Mouse (Mus musculus) urinary bladder, adult 18-20 months (tissue): ENCODE measurements around the gene Nagk.
"Not testable (repeated sequence)": the region's sequence is repeated elsewhere in the genome, so short reads cannot be mapped to it uniquely, and the experiment has no call there.

Experiments used
- DNase-seq, 2 experiments: peaks; one replicate each; pipeline ENCODE4 v3.0.0; 2022; ENCODE audit warnings: low spot score in 2 of 2, mixed read lengths in 2 of 2

Nagk gene

DNA sequence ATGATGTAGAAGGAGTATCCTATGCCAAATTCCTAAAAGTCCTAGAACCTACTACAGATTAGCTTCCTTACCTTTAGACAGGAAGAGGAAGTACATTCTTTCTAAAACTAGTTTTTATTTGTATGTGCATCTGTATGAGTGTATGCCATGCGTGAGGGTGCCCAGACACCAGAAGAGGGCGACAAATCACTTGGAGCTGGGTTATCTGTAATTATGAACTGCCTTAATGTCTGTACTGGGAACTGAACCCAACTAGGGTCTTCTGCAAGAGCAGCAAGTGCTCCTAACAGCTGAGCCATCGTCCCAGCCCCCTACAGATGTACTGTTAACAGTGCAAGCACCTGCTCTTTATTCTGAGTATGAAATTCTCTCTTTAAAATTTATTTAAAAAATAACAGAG is 21.0 kb downstream of the Nagk start:
- no peak for DNase-seq

DNA sequence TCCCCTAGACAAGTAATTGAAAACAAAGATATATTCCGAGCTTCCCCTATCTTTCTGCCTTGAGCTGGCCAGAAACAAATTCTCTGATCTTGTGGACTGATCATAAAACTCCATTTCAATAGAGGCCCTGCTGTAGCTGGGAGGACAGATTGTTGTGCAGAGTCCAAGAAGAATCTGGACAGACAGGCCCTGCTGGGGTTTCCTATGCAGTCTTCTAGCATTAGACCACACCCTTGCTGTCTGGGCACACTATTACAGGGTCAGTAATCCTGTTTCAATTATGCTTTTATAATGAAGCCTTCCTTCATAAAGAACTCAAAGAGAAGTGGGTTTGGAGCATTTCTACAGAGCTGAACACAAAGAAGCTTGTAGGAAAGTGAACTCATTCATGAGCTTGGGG is 24.2 kb downstream of the Nagk start:
- peak in 1 of 2 experiments; percentile 16 for DNase-seq

DNA sequence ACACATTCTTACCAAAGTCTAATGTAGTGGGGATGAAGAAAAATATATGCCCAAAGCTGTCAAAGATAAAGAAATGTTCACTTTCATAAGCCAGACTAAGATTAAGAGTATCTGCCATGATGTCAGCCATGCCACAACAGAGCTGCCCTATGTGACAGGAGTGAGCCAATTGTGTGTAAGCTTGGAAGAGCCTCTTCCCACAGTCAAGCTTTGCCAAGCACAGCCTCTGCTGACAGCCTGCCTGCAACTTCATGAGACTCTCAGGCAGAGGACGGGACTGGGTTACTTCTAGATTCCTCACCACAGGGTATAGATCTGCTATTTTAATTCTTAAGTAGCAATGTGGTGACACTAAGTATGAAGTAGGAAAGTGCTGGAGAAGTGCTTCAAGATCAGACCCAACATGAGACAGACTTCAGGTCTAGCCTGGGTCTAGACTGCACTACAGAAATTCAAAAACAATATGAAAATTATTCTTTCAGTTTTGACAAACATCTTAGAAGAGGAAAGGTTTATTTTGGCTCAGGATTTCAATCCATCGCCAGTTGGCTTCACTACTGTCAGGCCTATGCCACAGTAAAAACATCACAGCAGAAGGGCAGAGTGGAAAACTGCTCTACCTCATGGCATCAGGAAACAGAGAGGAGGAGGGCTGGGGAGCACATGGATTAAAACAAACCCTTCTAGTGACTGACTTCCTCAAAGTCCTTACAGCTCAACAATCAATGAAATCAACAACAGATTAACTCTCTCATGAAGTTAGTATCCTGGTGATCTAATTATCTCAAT is 26.1 kb downstream of the Nagk start:
- DNase-seq, result no peak

DNA sequence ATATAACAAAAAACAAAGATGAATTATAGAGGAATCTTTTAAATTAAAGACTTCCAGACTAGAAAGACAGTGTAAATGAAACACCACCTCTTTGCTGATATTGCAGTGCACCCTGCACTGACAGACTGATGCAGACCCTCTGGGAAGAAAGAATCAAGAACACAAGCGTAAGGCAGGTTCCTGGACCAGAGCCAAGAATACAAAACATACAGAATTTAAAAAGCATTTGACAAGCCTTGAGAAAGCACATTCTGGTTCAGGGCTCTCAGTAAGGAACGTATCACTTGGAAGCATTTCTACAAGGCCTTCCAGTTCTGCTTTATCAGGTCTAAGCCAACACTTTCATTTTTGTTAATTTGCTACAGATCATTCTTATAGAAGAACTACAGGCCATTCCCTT is 27.1 kb downstream of the Nagk start:
- no peak for DNase-seq

DNA sequence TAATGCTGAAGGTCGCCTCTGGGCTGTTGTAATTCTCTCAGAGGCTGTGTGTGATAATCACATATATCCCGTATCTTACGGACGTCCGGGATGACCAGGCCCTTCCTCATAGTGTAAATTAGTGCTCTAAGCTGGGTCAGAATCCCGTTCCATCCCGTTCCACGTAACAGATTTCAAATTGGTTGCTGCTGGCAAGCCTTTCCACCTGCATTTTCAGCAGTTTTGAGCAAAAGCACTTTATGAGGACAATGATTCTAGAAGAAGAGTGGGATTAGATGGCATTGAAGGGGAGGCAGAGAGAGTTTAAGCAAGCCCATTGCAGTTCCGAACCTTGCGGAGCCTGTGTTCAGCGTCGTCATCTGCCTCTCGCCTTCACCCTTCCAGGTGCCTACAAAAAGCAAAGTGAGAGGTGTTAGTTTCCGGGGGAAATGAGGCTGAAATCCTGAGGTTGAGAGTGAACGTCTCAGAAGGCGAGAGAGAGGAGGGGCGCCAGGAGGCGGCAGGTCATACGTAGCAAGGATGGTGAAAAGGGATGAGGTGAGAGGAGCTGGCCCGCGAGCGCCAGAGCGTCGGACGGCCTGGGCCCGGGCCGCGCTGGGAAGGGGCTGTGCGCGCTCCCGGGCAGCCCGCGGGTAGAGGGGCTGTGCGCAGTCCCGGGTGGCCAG is 36.3 kb downstream of the Nagk start:
- no peak for DNase-seq

DNA sequence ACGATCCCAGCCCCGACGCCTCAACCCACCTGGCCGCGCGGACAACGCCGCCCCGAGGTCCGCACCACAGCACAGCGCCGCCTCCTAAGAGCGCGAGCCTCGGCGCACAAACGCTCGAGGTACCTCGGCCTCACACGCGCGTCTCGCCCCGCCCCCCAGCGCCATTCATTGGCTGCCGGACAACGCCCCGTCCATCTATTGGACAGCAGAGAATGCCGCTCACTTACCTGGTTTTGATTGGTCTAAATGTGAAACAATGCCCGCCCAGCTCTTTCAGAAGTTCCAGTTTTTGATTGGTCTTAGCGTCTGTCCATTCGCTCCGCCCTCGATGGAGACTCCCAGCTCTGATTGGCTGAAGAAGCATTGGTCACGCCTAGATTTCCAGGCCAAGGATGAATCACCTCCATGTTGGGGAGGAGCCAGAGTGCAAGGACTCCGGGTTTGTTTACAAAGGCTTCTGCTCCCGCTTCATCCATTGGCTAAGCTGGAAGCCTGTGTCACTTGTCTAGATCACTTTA is 36.9 kb downstream of the Nagk start, which contains the start of gene Paip2b:
Paip2b (minus strand) TSS at position 136 of the 518 bp plus-strand sequence.
- peak; percentile 91 to 97 for DNase-seq

DNA sequence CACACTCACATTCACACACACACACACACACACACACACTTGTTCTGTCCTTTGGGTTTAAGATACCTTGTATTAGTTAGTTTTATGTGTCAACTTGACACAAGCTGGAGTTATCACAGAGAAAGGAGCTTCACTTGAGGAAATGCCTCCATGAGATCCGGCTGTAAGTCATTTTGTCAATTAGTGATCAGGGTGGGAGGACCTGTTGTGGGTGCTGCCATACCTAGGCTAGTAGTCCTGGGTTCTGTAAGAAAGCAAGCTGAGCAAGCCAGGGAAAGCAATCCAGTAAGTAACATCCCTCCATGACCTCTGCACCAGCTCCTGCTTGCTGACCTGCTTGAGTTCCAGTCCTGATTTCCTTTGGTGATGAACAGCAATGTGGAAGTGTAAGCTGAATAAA is 37.6 kb downstream of the Nagk start:
- not testable (repeated sequence) for DNase-seq

DNA sequence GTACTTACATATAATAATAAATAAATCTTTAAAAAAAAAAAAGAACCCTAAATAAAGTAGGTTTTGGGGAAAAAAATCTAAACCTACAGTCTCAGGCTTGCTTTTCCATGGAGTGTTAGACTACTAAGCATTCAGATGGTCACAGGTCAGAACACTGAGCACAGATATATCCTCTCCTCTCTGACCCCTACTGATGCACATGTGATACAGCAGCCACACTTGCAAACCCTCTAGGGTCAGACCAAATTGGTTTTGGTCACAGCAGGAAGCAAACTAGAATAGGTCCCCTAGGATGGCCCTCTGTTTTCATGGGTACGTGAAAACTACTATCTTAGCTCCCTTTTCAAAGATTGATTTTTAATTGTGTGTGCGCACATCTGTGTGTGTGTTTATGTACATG is 42.0 kb downstream of the Nagk start:
- no peak for DNase-seq

DNA sequence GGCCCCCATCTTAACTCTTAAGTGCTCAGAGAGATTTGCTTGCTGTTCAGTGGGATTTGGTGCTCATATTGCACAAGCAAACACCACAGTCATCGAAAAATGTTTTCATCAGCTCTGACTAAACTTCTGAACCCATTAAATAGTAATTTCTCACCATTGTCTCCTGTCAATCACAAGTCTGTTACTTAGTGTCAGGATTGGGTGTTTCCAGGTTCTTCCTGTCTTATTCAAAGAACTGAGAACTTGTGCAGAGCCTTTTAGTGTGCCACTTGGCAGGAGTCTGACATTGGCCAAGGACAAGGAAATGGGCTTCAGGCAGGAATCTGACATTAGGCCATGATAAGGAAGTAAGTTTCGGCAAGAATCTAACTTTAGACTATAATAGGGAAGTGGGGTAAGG is 43.3 kb downstream of the Nagk start:
- DNase-seq, result no peak

DNA sequence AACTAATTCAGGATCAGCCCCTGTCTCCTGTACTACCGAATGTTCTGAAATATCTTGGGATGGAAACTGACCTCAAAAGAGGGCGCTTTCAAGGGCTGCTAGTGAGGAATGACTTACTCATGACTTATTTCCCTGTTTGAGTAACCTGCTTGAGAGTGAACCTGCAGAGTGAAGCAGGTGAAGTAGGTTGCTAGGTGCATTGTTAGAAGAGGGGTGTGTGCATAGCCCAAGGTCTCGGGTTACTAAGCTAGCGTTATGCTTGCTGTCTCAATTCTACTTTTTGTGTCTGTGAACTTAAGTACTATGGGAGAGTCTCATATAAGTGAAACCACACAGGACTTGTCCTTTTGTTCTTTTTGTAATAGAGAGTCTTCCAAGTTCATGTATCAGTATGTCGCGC is 45.3 kb downstream of the Nagk start:
- no peak for DNase-seq

DNA sequence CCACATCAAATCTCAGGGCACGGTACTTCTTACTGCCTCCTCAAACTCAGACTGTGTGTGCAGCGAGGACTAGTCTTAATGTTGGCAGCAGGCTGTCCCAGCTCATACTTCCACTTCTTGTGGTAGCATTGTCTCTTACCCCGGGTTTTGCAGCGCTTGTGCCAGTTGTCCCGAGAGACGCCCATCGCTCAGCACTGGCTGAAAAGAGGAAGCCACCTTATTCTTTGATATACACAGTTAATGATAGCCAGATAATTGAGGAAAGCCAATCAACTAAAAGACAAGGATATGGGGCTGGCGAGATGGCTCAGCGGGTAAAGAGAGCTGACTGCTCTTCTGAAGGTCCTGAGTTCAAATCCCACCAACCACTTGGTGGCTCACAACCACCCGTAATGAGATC is 50.1 kb downstream of the Nagk start:
- no peak for DNase-seq

DNA sequence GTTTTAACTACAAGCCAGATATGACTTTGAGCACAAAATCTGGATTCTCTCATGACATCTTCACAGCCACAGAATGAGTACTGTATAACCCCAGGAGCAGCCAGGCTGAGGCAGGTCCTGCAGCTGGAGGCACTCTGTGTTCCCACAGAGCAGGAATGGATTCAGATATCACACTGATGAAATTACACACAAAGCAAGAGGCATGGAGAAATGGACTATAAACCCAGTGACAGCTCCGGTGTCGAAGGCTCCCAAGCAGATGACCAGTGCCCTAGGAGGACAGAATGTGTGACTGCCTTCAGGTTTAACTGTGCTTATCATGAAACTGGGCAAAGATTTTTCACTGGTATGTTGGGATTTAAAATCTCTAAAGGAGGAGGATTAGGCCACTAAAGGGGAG is 51.4 kb downstream of the Nagk start:
- no peak for DNase-seq

DNA sequence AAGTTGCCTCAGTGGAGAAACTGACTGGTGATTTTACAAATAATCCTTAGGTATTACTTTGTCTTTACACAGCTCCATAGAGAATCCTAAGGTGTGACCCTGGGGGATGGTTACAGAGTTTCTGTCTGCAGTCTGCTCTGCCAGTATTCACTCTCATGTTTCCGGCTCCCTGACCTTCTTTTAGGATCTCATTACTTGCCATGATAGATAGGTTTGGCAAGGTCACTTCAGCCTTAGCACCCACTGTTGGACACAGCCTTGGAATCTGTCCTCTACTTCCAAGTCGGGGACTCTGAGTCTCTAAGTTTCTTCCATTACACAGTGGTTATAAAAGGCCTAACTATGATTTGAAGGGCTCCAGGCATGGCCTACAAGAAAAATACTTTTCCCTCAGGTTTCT is 54.7 kb downstream of the Nagk start:
- no peak for DNase-seq
